ENCODE assay signal across 10 mouse cellular contexts in the genomic region with DNA sequence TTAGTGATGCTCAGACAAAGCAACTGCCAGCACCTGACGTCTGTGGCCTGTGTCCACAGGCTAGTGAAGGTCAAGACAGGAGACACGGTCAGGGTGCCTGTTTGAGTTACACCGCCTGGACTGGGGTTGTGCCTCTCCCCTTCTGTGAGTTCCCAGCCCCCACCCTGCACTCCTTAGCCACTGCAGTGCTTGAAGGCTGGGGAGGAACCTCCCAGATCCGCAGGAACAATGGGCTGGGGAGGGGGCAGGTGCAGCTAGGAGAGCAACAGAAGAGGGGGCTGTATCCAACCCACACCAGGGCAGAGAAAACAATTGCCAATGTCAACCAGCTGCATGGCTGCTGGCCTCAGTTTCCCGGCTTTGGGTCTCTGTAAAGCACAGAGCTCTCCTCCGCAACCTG.
A peak's percentile ranks its signal among the peaks of the same experiment; 100 is the strongest.
DNase-seq lines count a peak whose midpoint lies in the region; ATAC-seq and TF ChIP-seq lines count a peak whose summit lies in the region.
"Had no signal": no experiment of that assay in that cellular context is flagged by ENCODE, and none has a peak within 500 bp of the region (broad histone marks: within the 10 kb centered on the region; RNA-seq: fewer than 3 reads in every experiment).

No protein-coding gene starts in this region.

- peak overlapping the region; percentile 36 for H3K9ac ChIP-seq in heart, adult 2 months (ENCODE audit: low read depth, low read length)
- no peak overlapping the region; the same call in 1 of the 2 replicates for H3K9ac ChIP-seq in limb, embryonic 12.5 days (replicated peaks)
- H3K9ac ChIP-seq: liver, embryonic 15.5 days had no signal

- H3K79me2 ChIP-seq in heart, adult 2 months (replicated peaks; ENCODE audit: control insufficient read depth, insufficient read depth, low read length): no peaks in the 10 kb centered on the region

- TF ChIP-seq POLR2A in heart, adult 2 months (IDR thresholded peaks at IDR 0.05; ENCODE audit: insufficient read depth, low read depth, low read length): no peak

- no peak for DNase-seq in heart, adult 2 months
- no peak for DNase-seq in heart, postnatal 36 days
- peak; percentile 33 for DNase-seq in right cerebral cortex, postnatal 4 days
- DNase-seq in right cerebral cortex, postnatal 25 days: no peak
- no peak for DNase-seq in urinary bladder, postnatal 25 days (ENCODE audit: low spot score)
- no peak for DNase-seq in cerebellum, adult 8-10 months

- 41% methylated on average over 6 of the region's 6 CpGs for WGBS in heart, adult 2 months
- WGBS in limb, embryonic 12.5 days: 19% methylated on average over 6 of the region's 6 CpGs

- no peak for TF ChIP-seq EP300 in heart, adult 2 months (IDR thresholded peaks at IDR 0.05; ENCODE audit: insufficient read depth, low read depth, low read length)

- no peak for ATAC-seq in limb, embryonic 12.5 days (ENCODE audit: insufficient number of reproducible peaks, insufficient read depth, low FRiP score, low TSS enrichment, low read depth)
- ATAC-seq in erythroid progenitor cell, adult 5-6 weeks (replicated peaks; ENCODE audit: low FRiP score, poor library complexity, severe bottlenecking): no peak

- peak overlapping the region; percentile 93 for H3K4me2 ChIP-seq in limb, embryonic 12.5 days

- H3K36me3 ChIP-seq in heart, adult 2 months (ENCODE audit: control insufficient read depth, insufficient read depth, low read length): no peaks in the 10 kb centered on the region
- H3K36me3 ChIP-seq in limb, embryonic 12.5 days: no peaks in the 10 kb centered on the region
- H3K36me3 ChIP-seq: liver, embryonic 15.5 days had no signal

- no peaks in the 10 kb centered on the region for H3K27me3 ChIP-seq in heart, adult 2 months (ENCODE audit: control insufficient read depth, insufficient read depth, low read length)
- peaks cover 38% of the 10 kb centered on the region for H3K27me3 ChIP-seq in limb, embryonic 12.5 days
- H3K27me3 ChIP-seq: CH12.LX had no signal

- H3K9me3 ChIP-seq in limb, embryonic 12.5 days: peaks cover 4% of the 10 kb centered on the region; the same call in 1 of the 2 replicates
- H3K9me3 ChIP-seq: liver, embryonic 15.5 days had no signal

- no peak overlapping the region for H3K27ac ChIP-seq in heart, adult 2 months
- H3K27ac ChIP-seq in limb, embryonic 12.5 days: no peak overlapping the region
- H3K27ac ChIP-seq: liver, embryonic 15.5 days had no signal

- intact Hi-C loops in heart, adult 2 months (cut with DNase I): no loop called here
- intact Hi-C loops in heart, postnatal 36 days (cut with DNase I): no loop called here

- no peak for TF ChIP-seq CTCF in heart, adult 2 months (IDR thresholded peaks at IDR 0.05)

- peaks cover 5% of the 10 kb centered on the region for H3K4me1 ChIP-seq in heart, adult 2 months (ENCODE audit: control insufficient read depth, insufficient read depth, low read length)
- H3K4me1 ChIP-seq in limb, embryonic 12.5 days (replicated peaks): peaks cover 18% of the 10 kb centered on the region

- peak overlapping the region; percentile 37; the same call in 1 of the 2 replicates for H3K4me3 ChIP-seq in heart, adult 2 months
- peak overlapping the region; percentile 62 for H3K4me3 ChIP-seq in limb, embryonic 12.5 days (replicated peaks)
